Mouse (Mus musculus): ENCODE measurements around the gene Pik3cd. TPM values are rescaled to one million over a fixed set of nuclear protein-coding genes. Genes with fewer than 3 reads are reported as not detected.
"Not testable (repeated sequence)": the region's sequence is repeated elsewhere in the genome, so short reads cannot be mapped to it uniquely, and the experiment has no call there.

Pik3cd gene
- total RNA-seq (2015): 76.6 and 78.3 TPM in 2 replicates
- 129 and 130 TPM in 2 replicates for total RNA-seq (2017)

DNA sequence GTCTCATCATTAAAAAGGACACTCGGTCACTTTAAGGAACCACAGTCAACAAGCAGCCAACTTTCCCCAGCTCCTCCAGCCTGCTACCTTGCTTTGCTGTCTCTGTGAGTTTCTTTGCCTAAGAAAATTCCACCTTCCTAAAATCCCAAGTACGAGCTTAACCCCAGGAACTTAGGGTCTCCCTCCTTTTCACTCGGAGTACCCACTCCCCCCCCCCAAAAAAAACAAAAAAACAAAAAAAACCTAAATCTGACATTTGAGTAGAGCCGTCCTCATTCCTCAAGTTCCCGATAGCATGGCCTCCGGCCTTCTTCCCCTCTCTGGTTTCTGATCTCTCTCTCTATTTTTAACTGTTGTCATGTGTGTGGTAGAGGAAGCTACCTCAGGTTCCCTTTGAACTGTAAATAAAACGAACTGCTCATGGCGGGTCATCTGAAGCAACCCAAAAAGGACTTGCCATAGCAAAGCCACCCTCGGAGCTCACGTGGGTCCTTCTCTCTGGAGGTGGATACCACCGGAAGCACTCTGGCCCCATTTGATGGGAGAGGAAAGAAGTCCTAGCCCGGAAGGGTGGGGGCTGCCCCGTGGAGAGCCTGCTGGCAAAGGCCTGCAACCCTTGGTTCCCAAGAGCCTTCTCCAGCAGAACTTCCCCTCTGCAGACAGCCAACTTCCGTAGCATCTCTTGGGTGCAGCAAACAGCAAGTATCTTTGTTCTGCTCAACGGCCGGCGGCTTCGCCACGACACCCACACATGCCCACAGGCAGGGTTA is at the start of gene Pik3cd:
Gene Pik3cd, minus strand, starts transcription at position 362 of the 770 bp plus-strand sequence.
- peak; percentile 56 for ATAC-seq (ENCODE audit: poor library complexity, severe bottlenecking)

- ATAC-seq (ENCODE audit: poor library complexity, severe bottlenecking): no peak
These were observed 48.3 kb upstream of the Pik3cd start for GRCm38 (mm10) chr4:149750671-149751070.

- not testable (repeated sequence) for ATAC-seq (ENCODE audit: poor library complexity, severe bottlenecking)
These were observed 47.3 kb upstream of the Pik3cd start for GRCm38 (mm10) chr4:149749663-149750015.

DNA sequence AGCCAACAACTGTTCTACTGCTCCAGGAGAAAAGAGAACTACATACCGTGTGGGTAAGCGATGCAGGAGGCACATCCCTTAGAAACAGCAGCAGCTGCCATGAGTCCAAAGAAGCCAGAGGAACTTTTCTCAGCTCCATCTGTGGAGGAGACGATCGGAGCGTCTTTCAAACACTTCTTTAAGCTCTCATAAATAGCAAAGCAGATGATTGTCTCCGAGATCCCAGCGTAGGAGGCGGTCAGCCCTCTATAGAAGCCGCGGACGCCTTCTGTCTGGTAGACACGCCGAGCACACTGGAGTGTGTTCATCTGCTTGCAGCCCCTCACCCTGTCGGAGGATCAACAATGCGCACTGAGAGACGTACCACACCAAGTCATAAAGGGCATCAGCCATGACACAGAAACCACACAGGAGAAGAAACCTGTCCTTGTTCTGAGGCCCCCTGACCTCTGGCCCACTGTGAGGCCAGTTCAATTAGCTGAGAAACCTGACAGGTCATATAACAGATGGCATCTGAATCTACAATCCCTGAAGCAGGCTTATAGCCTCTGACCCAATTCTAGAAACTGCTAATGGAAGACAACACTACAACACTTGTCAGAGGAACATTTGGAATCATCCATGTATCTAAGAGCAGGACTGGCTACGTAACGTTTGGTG is 46.8 kb upstream of the Pik3cd start:
- ATAC-seq (ENCODE audit: poor library complexity, severe bottlenecking): no peak

- ATAC-seq (ENCODE audit: poor library complexity, severe bottlenecking): no peak
These were observed 41.7 kb upstream of the Pik3cd start for GRCm38 (mm10) chr4:149744119-149744518.

DNA sequence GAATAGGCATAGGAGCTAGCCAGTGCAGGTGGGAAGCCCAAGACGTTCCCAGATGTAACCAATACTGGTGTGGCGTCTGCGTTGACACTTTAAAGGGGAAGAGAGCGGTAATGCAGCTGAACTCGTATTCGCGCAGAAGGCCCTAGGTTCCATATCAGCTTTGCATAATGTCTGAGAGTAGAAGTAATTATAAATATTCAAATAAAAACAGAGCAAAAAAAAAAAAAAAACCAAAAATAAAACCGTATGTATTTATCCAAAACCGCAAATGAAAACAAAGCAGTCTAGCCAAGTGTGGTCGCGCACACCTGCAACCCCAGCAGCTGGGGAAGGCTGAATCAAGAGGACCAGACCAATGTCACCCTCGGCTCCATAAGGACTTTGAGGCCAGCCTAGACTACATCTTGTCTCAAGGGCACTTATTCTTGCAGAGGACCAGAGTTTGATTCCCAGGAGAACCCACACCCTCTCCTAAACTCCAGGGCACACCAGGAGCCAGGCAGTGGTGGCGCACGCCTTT is 39.7 kb upstream of the Pik3cd start:
- no peak for ATAC-seq (ENCODE audit: poor library complexity, severe bottlenecking)

DNA sequence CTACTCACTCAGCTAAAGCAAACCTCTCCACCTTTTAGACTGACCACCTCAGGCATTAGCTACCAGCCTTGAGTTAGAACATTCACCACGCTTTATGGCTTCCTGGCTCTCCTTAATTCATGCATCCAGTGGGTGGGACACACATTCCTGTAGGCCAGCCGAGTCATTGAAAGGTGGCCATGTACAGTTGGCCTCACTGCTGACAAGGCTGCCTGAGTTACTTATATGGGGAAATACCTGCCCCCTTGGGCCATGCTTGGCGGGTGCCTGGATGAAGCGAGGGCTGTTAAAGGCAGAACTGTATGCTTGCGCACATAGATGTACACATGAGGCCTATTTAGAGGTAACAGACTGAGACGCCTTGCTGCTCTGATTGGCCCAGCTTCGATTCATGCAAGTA is 37.9 kb upstream of the Pik3cd start:
- ATAC-seq (ENCODE audit: poor library complexity, severe bottlenecking): no peak

GRCm38 (mm10) chr4:149739478-149739877 is 37.1 kb upstream of the Pik3cd start:
- no peak for ATAC-seq (ENCODE audit: poor library complexity, severe bottlenecking)

DNA sequence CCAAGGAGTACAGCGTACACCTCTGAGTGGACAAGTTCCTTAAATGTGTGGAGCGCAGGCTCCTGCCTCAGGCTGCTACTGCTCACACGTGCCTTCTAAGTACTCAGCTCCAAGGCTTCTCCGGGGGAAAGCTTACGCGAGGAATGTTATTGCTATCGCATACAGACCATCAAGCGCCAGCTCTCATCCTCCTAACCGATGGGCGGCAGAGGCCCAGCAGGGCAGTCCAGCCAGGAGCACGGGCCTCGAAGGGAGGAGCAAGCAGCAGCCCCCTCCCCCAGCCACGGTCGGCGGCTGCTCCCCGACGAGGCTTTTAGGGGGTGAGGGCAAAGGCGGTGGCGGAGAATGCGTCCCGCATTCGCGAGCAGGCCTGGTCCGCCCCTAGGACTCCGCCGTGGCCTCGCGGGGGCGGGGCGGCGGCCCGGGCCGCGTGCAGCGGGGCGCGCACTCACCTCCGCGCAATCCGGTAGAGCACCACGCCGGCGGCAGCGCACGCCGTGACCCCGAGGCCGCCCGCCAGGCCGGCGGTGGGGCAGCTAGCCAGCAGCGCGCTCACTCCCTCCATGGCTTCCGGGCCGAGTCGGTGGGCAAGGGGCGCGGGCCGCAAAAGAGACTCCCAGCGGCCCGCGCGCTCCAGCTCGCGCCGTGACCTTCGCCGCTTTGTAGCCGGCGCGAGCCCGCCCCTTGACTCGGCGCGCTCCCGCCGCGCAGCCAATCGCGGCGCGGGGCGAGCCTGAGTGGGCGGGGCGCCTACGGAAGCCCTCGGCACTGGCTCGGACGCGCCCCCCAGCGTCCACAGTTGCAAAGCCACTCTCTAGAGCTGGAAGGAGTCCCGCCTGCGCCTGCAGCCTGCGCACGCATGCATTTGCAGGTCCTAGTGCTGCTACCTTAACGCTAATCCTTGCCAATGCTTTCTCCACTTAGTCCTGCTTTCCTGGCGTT is 35.3 kb upstream of the Pik3cd start, which contains the start of gene Tmem201:
Gene Tmem201, minus strand, starts transcription at position 662 of the 942 bp plus-strand sequence.
- peak; percentile 98 for ATAC-seq (ENCODE audit: poor library complexity, severe bottlenecking)

- no peak for ATAC-seq (ENCODE audit: poor library complexity, severe bottlenecking)
These were observed 34.2 kb upstream of the Pik3cd start for GRCm38 (mm10) chr4:149736581-149736980.

GRCm38 (mm10) chr4:149735624-149736250 is 33.4 kb upstream of the Pik3cd start:
- ATAC-seq (ENCODE audit: poor library complexity, severe bottlenecking): no peak

DNA sequence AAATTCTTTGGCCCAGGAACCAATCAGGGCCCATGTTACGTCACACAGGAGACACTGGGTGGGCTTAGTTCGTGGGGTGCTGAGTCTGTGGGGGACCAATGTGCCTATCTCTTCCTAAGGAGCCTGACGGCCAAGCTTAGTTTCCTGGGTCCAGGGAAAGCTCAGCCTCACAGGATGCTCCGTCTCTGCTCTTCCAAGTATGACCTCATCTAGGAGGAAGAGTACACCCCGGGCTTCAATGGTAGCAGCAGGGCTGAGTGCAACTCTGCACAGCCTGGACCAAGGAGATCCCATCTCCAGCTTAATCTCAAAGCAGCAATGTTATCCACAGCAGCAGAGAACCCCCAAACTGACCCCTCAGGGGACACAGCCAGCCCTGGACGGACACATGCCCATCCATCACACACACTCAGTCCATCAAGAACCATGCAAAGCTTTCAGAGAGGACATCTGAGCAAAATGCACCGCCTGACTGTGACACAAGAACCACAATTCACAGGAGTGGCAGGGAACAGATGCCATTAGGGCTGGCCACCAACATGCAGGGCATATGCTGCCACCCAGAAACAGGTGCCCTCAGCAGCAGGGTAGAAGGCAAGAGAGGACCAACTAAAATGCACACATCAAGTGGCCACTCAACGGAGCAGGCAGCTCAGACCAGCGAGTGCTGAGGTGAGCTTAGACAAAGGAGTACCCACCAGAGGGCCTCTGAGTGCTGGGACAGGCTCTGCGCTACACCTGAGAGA is 32.5 kb upstream of the Pik3cd start:
- no peak for ATAC-seq (ENCODE audit: poor library complexity, severe bottlenecking)

GRCm38 (mm10) chr4:149734246-149734645 is 31.9 kb upstream of the Pik3cd start:
- no peak for ATAC-seq (ENCODE audit: poor library complexity, severe bottlenecking)

GRCm38 (mm10) chr4:149733748-149734147 is 31.4 kb upstream of the Pik3cd start:
- no peak for ATAC-seq (ENCODE audit: poor library complexity, severe bottlenecking)

- no peak for ATAC-seq (ENCODE audit: poor library complexity, severe bottlenecking)
These were observed 30.4 kb upstream of the Pik3cd start for GRCm38 (mm10) chr4:149732800-149733199.

DNA sequence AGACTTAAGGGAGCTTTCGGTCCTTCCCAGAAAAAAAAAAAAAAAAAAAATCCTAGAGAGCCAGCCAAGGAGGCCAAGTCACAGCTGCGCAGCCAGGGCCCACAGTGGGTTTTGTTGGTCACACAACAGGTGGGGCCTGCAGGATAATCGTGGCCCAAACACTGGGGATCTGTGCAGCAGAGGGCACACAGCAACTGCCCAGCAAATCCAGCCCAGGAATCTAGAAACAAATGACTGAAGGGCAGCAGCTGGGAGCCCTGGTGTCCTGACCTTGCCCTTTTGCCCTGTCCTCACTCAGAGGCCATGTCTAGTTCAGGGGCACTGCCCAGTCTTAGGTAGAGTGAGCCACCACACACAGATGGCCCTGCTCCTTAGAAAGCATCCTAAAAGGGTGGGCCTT is 29.9 kb upstream of the Pik3cd start:
- ATAC-seq (ENCODE audit: poor library complexity, severe bottlenecking): no peak

DNA sequence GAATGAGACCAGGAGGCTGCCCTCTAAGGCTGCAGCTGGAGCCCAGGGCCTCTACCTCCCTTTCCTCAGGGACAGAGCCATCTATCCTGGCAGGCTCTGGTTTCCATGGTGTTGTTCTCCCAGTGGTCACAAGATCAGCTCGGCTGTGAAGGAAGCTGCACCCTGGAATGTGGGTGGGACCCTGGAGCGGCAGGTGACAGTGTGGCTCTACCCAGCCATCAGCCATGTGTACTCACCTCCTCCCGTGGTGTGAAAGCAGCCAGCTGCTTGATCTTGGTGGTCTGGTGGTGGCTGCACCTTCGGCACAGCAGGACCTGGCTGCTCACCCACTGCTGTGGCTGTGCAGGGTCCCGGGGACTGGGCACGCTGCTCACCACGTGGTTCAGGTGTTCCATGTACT is 28.5 kb upstream of the Pik3cd start:
- ATAC-seq (ENCODE audit: poor library complexity, severe bottlenecking): no peak

DNA sequence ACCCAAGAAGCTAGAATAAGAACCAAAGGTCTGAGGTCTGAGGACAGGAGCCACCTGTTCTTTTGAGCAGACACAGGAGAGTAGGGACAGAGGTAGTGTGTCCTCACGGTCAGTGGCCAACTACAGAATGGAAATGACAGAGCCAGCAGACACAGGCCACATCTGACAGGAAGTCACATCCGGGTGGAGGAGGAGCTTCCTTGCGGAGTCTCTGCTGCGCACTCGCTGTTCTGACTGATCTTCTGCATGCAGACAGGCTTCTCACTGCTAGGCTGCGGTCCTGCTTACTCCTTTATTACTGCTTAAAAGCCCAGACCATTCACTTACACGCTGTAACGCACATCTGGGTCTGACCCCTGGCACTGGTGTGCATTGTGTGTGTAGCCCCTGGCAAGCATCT is 26.4 kb upstream of the Pik3cd start:
- no peak for ATAC-seq (ENCODE audit: poor library complexity, severe bottlenecking)

- ATAC-seq (ENCODE audit: poor library complexity, severe bottlenecking): no peak
These were observed 25.3 kb upstream of the Pik3cd start for GRCm38 (mm10) chr4:149727636-149728035.

Measured in megakaryocyte, adult 5-6 weeks (primary cell).